Mouse (Mus musculus): ENCODE measurements at regions not wholly inside any gene's neighbourhood (a gene's known extent, or its start where the extent isn't known, plus 50 kb on each side); places are given as distances from the start of the nearest gene placed in this dataset.

GRCm38 (mm10) chr3:42661956-42662355 is 919.5 kb downstream of the D3Ertd751e start:
- WGBS (ENCODE audit: insufficient replicate concordance): 68% methylated on average over 2 of the region's 2 CpGs
- no peak for ATAC-seq

DNA sequence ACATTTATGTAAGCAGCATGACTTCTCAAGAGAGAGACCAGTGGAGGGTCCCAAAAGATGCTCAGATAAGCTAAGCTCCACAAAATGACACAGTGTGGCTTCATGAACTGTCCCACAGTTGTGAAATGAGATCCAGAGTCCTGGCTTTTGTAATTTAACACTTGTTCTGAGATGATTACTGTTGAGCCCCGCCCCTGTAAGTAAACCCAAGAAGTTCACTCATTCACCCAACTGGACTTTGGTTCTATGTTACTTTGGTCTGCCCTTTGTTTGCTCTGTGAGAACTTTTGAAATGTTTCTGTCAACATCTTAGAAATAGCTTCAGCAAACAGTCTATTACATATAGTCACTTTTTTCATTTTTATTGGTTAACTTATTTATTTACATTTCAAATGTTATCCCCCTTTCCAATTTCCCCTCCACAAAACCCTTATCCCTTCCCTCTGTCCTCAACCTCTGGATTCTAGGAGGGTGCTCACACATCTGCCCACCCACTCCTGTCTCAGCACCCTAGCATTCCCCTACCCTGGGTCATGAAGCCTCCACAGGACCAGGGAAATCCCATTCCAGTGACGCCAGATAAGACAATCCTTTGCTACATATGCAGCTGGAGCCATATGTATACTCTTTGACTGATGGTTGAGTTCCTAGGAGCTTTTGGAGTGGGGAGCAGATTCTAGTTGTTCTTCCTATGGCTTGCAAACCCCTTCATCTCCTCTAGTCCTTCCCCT is 934.4 kb downstream of the D3Ertd751e start:
- H3K4me1 ChIP-seq (ENCODE audit: insufficient read depth): no peaks in the 10 kb centered on the region
- DNase-seq: no peak
- no peak overlapping the region for H3K27ac ChIP-seq (ENCODE audit: low read depth)
- TF ChIP-seq CTCF (IDR thresholded peaks at IDR 0.05; ENCODE audit: low read depth) (no peak), EP300 (IDR thresholded peaks at IDR 0.05; ENCODE audit: low read depth) (0 out of 2 replicates have a peak, but pooled peaks have one; percentile 39)
- H3K9ac ChIP-seq (replicated peaks): no peak overlapping the region
- H3K27me3 ChIP-seq (ENCODE audit: insufficient read depth, low read length): no peaks in the 10 kb centered on the region
- no peaks in the 10 kb centered on the region for H3K9me3 ChIP-seq (ENCODE audit: low read length)
- H3K4me3 ChIP-seq (ENCODE audit: low read depth, low read length): no peak overlapping the region
- no peak overlapping the region for H3K4me2 ChIP-seq (ENCODE audit: low read depth, low read length)
- peak; percentile 85 for ATAC-seq
- WGBS (ENCODE audit: insufficient replicate concordance): 55% methylated on average over 2 of the region's 2 CpGs
- no peaks in the 10 kb centered on the region for H3K36me3 ChIP-seq (replicated peaks; ENCODE audit: insufficient read depth, low read length)

More at GRCm38 (mm10) chr3:42661956-42662355, 919.5 kb downstream of the D3Ertd751e start:
- Histone ChIP-seq H3K36me3 (replicated peaks; ENCODE audit: insufficient read depth, low read length) (no peaks in the 10 kb centered on the region), H3K27ac (ENCODE audit: low read depth) (no peak overlapping the region), H3K4me3 (ENCODE audit: low read depth, low read length) (no peak overlapping the region), H3K4me1 (ENCODE audit: insufficient read depth) (no peaks in the 10 kb centered on the region), H3K9ac (replicated peaks) (no peak overlapping the region), H3K4me2 (ENCODE audit: low read depth, low read length) (no peak overlapping the region), H3K9me3 (ENCODE audit: low read length) (no peaks in the 10 kb centered on the region), H3K27me3 (ENCODE audit: insufficient read depth, low read length) (no peaks in the 10 kb centered on the region)
- no peak for DNase-seq
- TF ChIP-seq EP300 (IDR thresholded peaks at IDR 0.05; ENCODE audit: low read depth) (no peak), CTCF (IDR thresholded peaks at IDR 0.05; ENCODE audit: low read depth) (no peak)

DNA sequence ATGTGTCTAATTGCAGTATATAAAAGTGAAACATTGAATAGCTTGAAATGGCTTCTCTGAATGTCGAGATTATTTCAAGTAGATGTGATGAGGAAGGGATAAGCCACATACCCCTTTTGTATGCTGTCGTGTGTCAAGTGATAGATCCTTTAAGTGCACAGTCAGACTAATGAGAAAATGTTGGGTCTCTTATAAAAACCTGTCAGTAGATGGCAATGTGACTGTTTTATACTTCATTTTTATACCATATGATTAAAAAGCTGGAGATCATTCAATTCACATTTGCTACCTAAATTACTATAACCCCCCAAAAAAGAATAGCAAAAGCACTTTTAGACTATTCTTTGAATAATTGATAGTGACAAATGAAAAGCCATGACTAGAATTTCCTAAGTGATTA is 952.3 kb downstream of the D3Ertd751e start:
- H3K4me2 ChIP-seq (ENCODE audit: low read depth, low read length): no peak overlapping the region
- no peaks in the 10 kb centered on the region for H3K4me1 ChIP-seq (ENCODE audit: insufficient read depth)
- TF ChIP-seq EP300 (IDR thresholded peaks at IDR 0.05; ENCODE audit: low read depth): no peak
- no peak for TF ChIP-seq CTCF (IDR thresholded peaks at IDR 0.05; ENCODE audit: low read depth)
- no peak overlapping the region for H3K27ac ChIP-seq (ENCODE audit: low read depth)
- H3K27me3 ChIP-seq (ENCODE audit: insufficient read depth, low read length): no peaks in the 10 kb centered on the region
- no peak for ATAC-seq
- no peak overlapping the region for H3K4me3 ChIP-seq (ENCODE audit: low read depth, low read length)
- 59% methylated on average over 2 of the region's 2 CpGs for WGBS (ENCODE audit: insufficient replicate concordance)
- no peaks in the 10 kb centered on the region for H3K9me3 ChIP-seq (ENCODE audit: low read length)
- no peaks in the 10 kb centered on the region for H3K36me3 ChIP-seq (replicated peaks; ENCODE audit: insufficient read depth, low read length)
- H3K9ac ChIP-seq (replicated peaks): no peak overlapping the region
- no peak for DNase-seq

DNA sequence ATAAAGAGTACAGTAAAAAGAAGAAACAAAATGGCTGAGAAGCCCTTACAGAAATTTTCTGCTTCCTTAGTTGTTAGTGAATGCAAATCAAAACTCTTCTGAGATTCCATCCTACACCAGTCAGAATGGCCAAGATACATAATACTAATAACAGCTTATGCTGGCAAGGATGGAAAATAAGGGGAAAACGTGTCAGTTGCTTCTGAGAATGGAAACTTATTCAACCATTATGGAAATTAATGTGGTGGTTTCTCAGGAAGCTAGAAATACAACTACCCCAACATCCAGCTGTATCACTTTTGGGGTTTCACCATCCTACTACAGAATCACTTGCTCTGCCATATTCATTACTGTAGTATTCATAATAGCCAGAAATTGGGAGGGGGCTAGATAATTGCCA is 996.5 kb downstream of the D3Ertd751e start:
- Histone ChIP-seq H3K4me3 (ENCODE audit: low read depth, low read length) (no peak overlapping the region), H3K27me3 (ENCODE audit: insufficient read depth, low read length) (no peaks in the 10 kb centered on the region), H3K36me3 (replicated peaks; ENCODE audit: insufficient read depth, low read length) (no peaks in the 10 kb centered on the region), H3K27ac (ENCODE audit: low read depth) (no peak overlapping the region), H3K4me1 (ENCODE audit: insufficient read depth) (no peaks in the 10 kb centered on the region), H3K4me2 (ENCODE audit: low read depth, low read length) (no peak overlapping the region), H3K9ac (replicated peaks) (no peak overlapping the region), H3K9me3 (ENCODE audit: low read length) (no peaks in the 10 kb centered on the region)
- 24% methylated on average over 1 of the region's 1 CpGs for whole genome bisulfite sequencing (ENCODE audit: insufficient replicate concordance)
- ATAC-seq: no peak
- TF ChIP-seq EP300 (IDR thresholded peaks at IDR 0.05; ENCODE audit: low read depth): no peak
- no peak for TF ChIP-seq CTCF (IDR thresholded peaks at IDR 0.05; ENCODE audit: low read depth)
- no peak for DNase-seq

- Histone ChIP-seq H3K27ac (ENCODE audit: low read depth) (no peak overlapping the region), H3K4me2 (ENCODE audit: low read depth, low read length) (no peak overlapping the region), H3K4me1 (ENCODE audit: insufficient read depth) (no peaks in the 10 kb centered on the region), H3K9ac (replicated peaks) (no peak overlapping the region), H3K4me3 (ENCODE audit: low read depth, low read length) (no peak overlapping the region), H3K36me3 (replicated peaks; ENCODE audit: insufficient read depth, low read length) (no peaks in the 10 kb centered on the region), H3K9me3 (ENCODE audit: low read length) (no peaks in the 10 kb centered on the region), H3K27me3 (ENCODE audit: insufficient read depth, low read length) (no peaks in the 10 kb centered on the region)
- ATAC-seq: no peak
- no peak for DNase-seq
- TF ChIP-seq CTCF (IDR thresholded peaks at IDR 0.05; ENCODE audit: low read depth) (no peak), EP300 (IDR thresholded peaks at IDR 0.05; ENCODE audit: low read depth) (no peak)
- WGBS (ENCODE audit: insufficient replicate concordance): 73% methylated on average over 4 of the region's 4 CpGs
Measured at GRCm38 (mm10) chr3:42753130-42753529, 1010.7 kb downstream of the D3Ertd751e start.

- no peak overlapping the region for H3K9ac ChIP-seq (replicated peaks)
- no peaks in the 10 kb centered on the region for H3K27me3 ChIP-seq (ENCODE audit: insufficient read depth, low read length)
- no peaks in the 10 kb centered on the region for H3K4me1 ChIP-seq (ENCODE audit: insufficient read depth)
- DNase-seq (no peak), ATAC-seq (no peak)
- H3K4me3 ChIP-seq (ENCODE audit: low read depth, low read length): no peak overlapping the region
- H3K4me2 ChIP-seq (ENCODE audit: low read depth, low read length): no peak overlapping the region
- no peaks in the 10 kb centered on the region for H3K36me3 ChIP-seq (replicated peaks; ENCODE audit: insufficient read depth, low read length)
- H3K9me3 ChIP-seq (ENCODE audit: low read length): no peaks in the 10 kb centered on the region
- no peak for TF ChIP-seq EP300 (IDR thresholded peaks at IDR 0.05; ENCODE audit: low read depth)
- no peak for TF ChIP-seq CTCF (IDR thresholded peaks at IDR 0.05; ENCODE audit: low read depth)
- no peak overlapping the region for H3K27ac ChIP-seq (ENCODE audit: low read depth)
Measured at GRCm38 (mm10) chr3:42757335-42757734, 1014.9 kb downstream of the D3Ertd751e start.

All from liver, postnatal 0 days (tissue).